Mouse (Mus musculus): ENCODE measurements at regions not wholly inside any gene's neighbourhood (a gene's known extent, or its start where the extent isn't known, plus 50 kb on each side); places are given as distances from the start of the nearest gene placed in this dataset.
A peak's percentile ranks its signal among the peaks of the same experiment; 100 is the strongest.

DNA sequence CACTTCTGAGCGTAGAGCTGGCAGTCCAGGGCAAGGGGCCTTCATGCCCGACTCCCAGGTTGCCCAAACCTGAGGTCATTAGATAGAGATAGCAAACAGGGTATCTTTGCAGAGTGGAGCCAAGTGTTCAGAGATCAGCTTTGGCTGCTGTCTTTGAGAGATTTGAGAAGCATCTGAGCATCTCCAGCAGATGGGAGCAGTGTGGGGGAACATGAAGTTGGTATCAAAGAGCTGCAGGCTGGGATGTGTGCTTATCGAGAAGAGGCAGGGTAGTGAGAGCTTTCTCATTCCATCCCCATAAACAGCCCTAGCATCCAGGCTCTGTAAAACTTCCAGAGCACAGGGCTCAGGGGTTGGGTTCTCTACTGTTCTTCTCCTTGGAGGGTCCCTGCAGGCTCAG is 52.9 kb upstream of the Ampd3 start:
- no peak for DNase-seq (ENCODE audit: extremely low spot score in 1 of 2, low spot score in 1 of 2)

GRCm38 (mm10) chr7:110715545-110715944 is 52.5 kb upstream of the Ampd3 start:
- DNase-seq (ENCODE audit: extremely low spot score in 1 of 2, low spot score in 1 of 2): peak in 1 of 2 experiments; percentile 24

- no peak for DNase-seq (ENCODE audit: extremely low spot score in 1 of 2, low spot score in 1 of 2)
Observed at GRCm38 (mm10) chr7:110717104-110717503, 50.9 kb upstream of the Ampd3 start.

Measured in layer of hippocampus, postnatal 25 days (tissue).